In the genomic region with DNA sequence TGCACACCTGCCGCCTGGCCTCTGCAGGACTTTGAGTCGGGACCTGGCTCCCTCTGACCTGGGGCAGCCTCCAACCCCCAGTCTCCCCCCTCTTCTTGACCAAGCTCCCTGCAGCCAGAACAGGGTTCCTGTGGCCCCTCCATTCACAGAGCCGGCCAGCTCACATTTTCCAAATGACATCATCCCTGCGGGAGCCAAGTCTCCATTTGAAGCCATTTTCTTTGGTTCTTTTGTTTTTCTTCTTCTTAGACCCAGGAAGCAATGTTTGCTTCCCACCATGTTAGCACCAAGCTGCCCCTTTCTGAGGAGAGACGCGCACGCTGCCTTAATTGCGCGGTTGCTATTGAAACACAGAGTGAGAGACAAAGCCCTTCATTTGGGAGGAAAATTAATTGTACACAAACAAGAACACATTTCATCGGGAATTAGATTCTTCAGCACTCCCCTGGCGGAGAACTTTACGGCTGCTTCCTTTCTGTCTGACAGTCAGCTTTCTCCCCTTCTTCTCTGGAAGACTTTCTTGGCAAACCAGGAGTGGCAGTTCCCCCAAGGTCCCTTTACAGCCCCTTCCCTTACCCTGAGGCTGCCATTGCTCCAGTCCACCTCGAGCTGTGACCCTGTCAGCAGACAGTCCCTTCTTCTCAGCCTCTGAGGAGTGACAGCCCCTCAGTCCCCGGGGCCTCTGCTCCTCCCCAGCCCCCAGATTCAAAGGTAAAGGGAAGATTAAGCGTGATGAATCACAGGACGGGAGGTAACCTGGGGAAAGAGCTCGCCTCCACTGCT, we compare ENCODE assay signal across 8 mouse cellular contexts.
DNase-seq lines count a peak whose midpoint lies in the region; ATAC-seq and TF ChIP-seq lines count a peak whose summit lies in the region.
"Not testable (repeated sequence)": the region's sequence is repeated elsewhere in the genome, so short reads cannot be mapped to it uniquely, and the experiment has no call there.

No protein-coding gene starts in this region.

- CTCF ChIA-PET in Patski (lab: Charles Lee): not testable (repeated sequence)

- H3K4me1 ChIP-seq in embryonic facial prominence, embryonic 11.5 days (ENCODE audit: control insufficient read depth, insufficient read depth, low read length): not testable (repeated sequence)
- H3K4me1 ChIP-seq in heart, embryonic 16.5 days (ENCODE audit: control insufficient read depth, insufficient read depth, low read length): peaks cover 23% of the 10 kb centered on the region
- peaks cover 18% of the 10 kb centered on the region for H3K4me1 ChIP-seq in intestine, embryonic 16.5 days (ENCODE audit: control insufficient read depth, insufficient read depth, low read length)
- peaks cover 23% of the 10 kb centered on the region for H3K4me1 ChIP-seq in limb, embryonic 12.5 days (replicated peaks)
- peaks cover 29% of the 10 kb centered on the region for H3K4me1 ChIP-seq in midbrain, embryonic 12.5 days

- H3K4me3 ChIP-seq in embryonic facial prominence, embryonic 11.5 days (ENCODE audit: low read depth, low read length); heart, embryonic 16.5 days (ENCODE audit: low read length); intestine, embryonic 16.5 days (ENCODE audit: low read length); limb, embryonic 12.5 days (replicated peaks); midbrain, embryonic 12.5 days: not testable (repeated sequence)

- H3K36me3 ChIP-seq in embryonic facial prominence, embryonic 11.5 days (replicated peaks; ENCODE audit: control insufficient read depth, insufficient read depth, low read depth, low read length); heart, embryonic 16.5 days (ENCODE audit: control insufficient read depth, insufficient read depth); intestine, embryonic 16.5 days (ENCODE audit: control insufficient read depth, insufficient read depth, low read length); limb, embryonic 12.5 days; midbrain, embryonic 12.5 days: not testable (repeated sequence)

- DNase-seq in Patski (ENCODE audit: low read depth, low spot score): peak; percentile 19
- peak; percentile 58 for DNase-seq in embryonic facial prominence, embryonic 11.5 days (ENCODE audit: low spot score)
- peak; percentile 33 to 44 for DNase-seq in gastrocnemius, adult 8-10 months (ENCODE audit: low spot score in 2 of 2)
- DNase-seq in skeletal muscle tissue, adult 2 months (ENCODE audit: low read depth, low spot score): peak; percentile 60

- H3K9me3 ChIP-seq in embryonic facial prominence, embryonic 11.5 days (replicated peaks; ENCODE audit: control insufficient read depth, low read length); heart, embryonic 16.5 days (replicated peaks; ENCODE audit: control insufficient read depth, low read length); intestine, embryonic 16.5 days (ENCODE audit: control insufficient read depth, low read length); limb, embryonic 12.5 days; midbrain, embryonic 12.5 days: not testable (repeated sequence)

- in situ Hi-C loops in Patski (cut with MboI; ENCODE audit: low pct_unique_long_range_greater_than_20kb): not testable (repeated sequence)

- TF ChIP-seq CTCF in Patski (IDR thresholded peaks at IDR 0.05): not testable (repeated sequence)

- POLR2A ChIA-PET in Patski (lab: Charles Lee): not testable (repeated sequence)

- WGBS in embryonic facial prominence, embryonic 11.5 days: 8% methylated on average over 14 of the region's 17 CpGs
- 38% methylated on average over 14 of the region's 17 CpGs for WGBS in heart, embryonic 16.5 days
- 18% methylated on average over 14 of the region's 17 CpGs for WGBS in intestine, embryonic 16.5 days
- 9% methylated on average over 15 of the region's 17 CpGs for WGBS in limb, embryonic 12.5 days
- 5% methylated on average over 14 of the region's 17 CpGs for WGBS in midbrain, embryonic 12.5 days

- not testable (repeated sequence) for H3K27ac ChIP-seq in embryonic facial prominence, embryonic 11.5 days (replicated peaks; ENCODE audit: low read depth, low read length)
- 0 out of 2 replicates have a peak overlapping the region, but pooled peaks have one; percentile 47 for H3K27ac ChIP-seq in heart, embryonic 16.5 days (ENCODE audit: low read length)
- peak overlapping the region; percentile 52; the same call in 1 of the 2 replicates for H3K27ac ChIP-seq in intestine, embryonic 16.5 days (ENCODE audit: low read length)
- H3K27ac ChIP-seq in limb, embryonic 12.5 days: peak overlapping the region; percentile 59; the same call in 1 of the 2 replicates
- H3K27ac ChIP-seq in midbrain, embryonic 12.5 days (replicated peaks): peak overlapping the region; percentile 56; the same call in 1 of the 2 replicates

- 0 out of 2 replicates have a peak overlapping the region, but pooled peaks have one; percentile 13 for H3K9ac ChIP-seq in embryonic facial prominence, embryonic 11.5 days (replicated peaks; ENCODE audit: low read length)
- not testable (repeated sequence) for H3K9ac ChIP-seq in heart, embryonic 16.5 days (ENCODE audit: low read length); intestine, embryonic 16.5 days (ENCODE audit: low read depth, low read length); limb, embryonic 12.5 days (replicated peaks); midbrain, embryonic 12.5 days (replicated peaks)

- H3K27me3 ChIP-seq in Patski; embryonic facial prominence, embryonic 11.5 days (ENCODE audit: control insufficient read depth, insufficient read depth, low read length); heart, embryonic 16.5 days (ENCODE audit: control insufficient read depth, insufficient read depth, low read length); intestine, embryonic 16.5 days (replicated peaks; ENCODE audit: control insufficient read depth, insufficient read depth, low read length); limb, embryonic 12.5 days: not testable (repeated sequence)
- peaks cover 56% of the 10 kb centered on the region for H3K27me3 ChIP-seq in midbrain, embryonic 12.5 days

- ATAC-seq in Patski; heart, embryonic 16.5 days (replicated peaks; ENCODE audit: extremely low read depth, insufficient read depth, low FRiP score); limb, embryonic 12.5 days (ENCODE audit: insufficient number of reproducible peaks, insufficient read depth, low FRiP score, low TSS enrichment, low read depth): not testable (repeated sequence)
- ATAC-seq in embryonic facial prominence, embryonic 11.5 days (replicated peaks; ENCODE audit: insufficient number of reproducible peaks, low FRiP score, low TSS enrichment, low read depth): peak; percentile 69
- peak; percentile 46 for ATAC-seq in intestine, embryonic 16.5 days
- ATAC-seq in midbrain, embryonic 12.5 days (ENCODE audit: low FRiP score, low read depth): 0 out of 2 replicates have a peak, but pooled peaks have one; percentile 44

- H3K4me2 ChIP-seq in embryonic facial prominence, embryonic 11.5 days (ENCODE audit: low read depth, low read length): peak overlapping the region; percentile 10; the same call in 1 of the 2 replicates
- peak overlapping the region; percentile 13; the same call in 1 of the 2 replicates for H3K4me2 ChIP-seq in heart, embryonic 16.5 days (ENCODE audit: low read depth, low read length)
- not testable (repeated sequence) for H3K4me2 ChIP-seq in intestine, embryonic 16.5 days (ENCODE audit: low read depth, low read length)
- H3K4me2 ChIP-seq in limb, embryonic 12.5 days: peak overlapping the region; percentile 29
- H3K4me2 ChIP-seq in midbrain, embryonic 12.5 days (replicated peaks): peak overlapping the region; percentile 34
